Mouse (Mus musculus) cerebral cortex, adult 2 months (tissue): ENCODE data around the gene Dleu7.

Experiments used
- whole genome bisulfite sequencing: fragments of 180-500 bp; shearing (Covaris S2); methylation state at CpG from one replicate; pipeline ENCODE4 v1.1.7; 2018; 5-methylcytosine and 5-hydroxymethylcytosine counted together

Dleu7 gene

GRCm38 (mm10) chr14:62282974-62283373 lies 9.9 kb downstream of the Dleu7 start:
- WGBS = 81% methylated on average over 2 of the region's 2 CpGs

- 82% methylated on average over 3 of the region's 3 CpGs for WGBS
These were observed 19.2 kb downstream of the Dleu7 start for GRCm38 (mm10) chr14:62273604-62274003.

- WGBS = 81% methylated on average over 12 of the region's 12 CpGs
These were observed 22.0 kb downstream of the Dleu7 start for GRCm38 (mm10) chr14:62270698-62271396.

- WGBS = 61% methylated on average over 10 of the region's 10 CpGs
These were observed 33.8 kb downstream of the Dleu7 start for GRCm38 (mm10) chr14:62258978-62259536.

GRCm38 (mm10) chr14:62258125-62258524 lies 34.7 kb downstream of the Dleu7 start:
- 93% methylated on average over 6 of the region's 6 CpGs for WGBS

- 77% methylated on average over 5 of the region's 5 CpGs for WGBS
These were observed 36.8 kb downstream of the Dleu7 start for GRCm38 (mm10) chr14:62256066-62256465.

GRCm38 (mm10) chr14:62254371-62254770 lies 38.5 kb downstream of the Dleu7 start:
- 64% methylated on average over 8 of the region's 8 CpGs for WGBS

GRCm38 (mm10) chr14:62251999-62252398 lies 40.8 kb downstream of the Dleu7 start:
- 9% methylated on average over 4 of the region's 4 CpGs for WGBS

- 91% methylated on average over 3 of the region's 3 CpGs for WGBS
These were observed 42.8 kb downstream of the Dleu7 start for GRCm38 (mm10) chr14:62250046-62250445.

GRCm38 (mm10) chr14:62249251-62249650 lies 43.6 kb downstream of the Dleu7 start:
- 96% methylated on average over 2 of the region's 2 CpGs for WGBS

- 89% methylated on average over 10 of the region's 10 CpGs for WGBS
These were observed 44.1 kb downstream of the Dleu7 start for GRCm38 (mm10) chr14:62248796-62249195.

GRCm38 (mm10) chr14:62248345-62248744 lies 44.5 kb downstream of the Dleu7 start:
- WGBS = 87% methylated on average over 7 of the region's 7 CpGs

GRCm38 (mm10) chr14:62245557-62245956 lies 47.3 kb downstream of the Dleu7 start:
- WGBS = 58% methylated on average over 4 of the region's 4 CpGs

GRCm38 (mm10) chr14:62243530-62243929 lies 49.3 kb downstream of the Dleu7 start:
- 74% methylated on average over 2 of the region's 2 CpGs for WGBS

GRCm38 (mm10) chr14:62235969-62236368 lies 56.9 kb downstream of the Dleu7 start:
- 41% methylated on average over 7 of the region's 7 CpGs for WGBS

GRCm38 (mm10) chr14:62235214-62235613 lies 57.6 kb downstream of the Dleu7 start:
- 79% methylated on average over 1 of the region's 1 CpGs for WGBS

- 84% methylated on average over 3 of the region's 3 CpGs for WGBS
These were observed 61.9 kb downstream of the Dleu7 start for GRCm38 (mm10) chr14:62230968-62231367.

GRCm38 (mm10) chr14:62227101-62227500 lies 65.7 kb downstream of the Dleu7 start:
- 40% methylated on average over 5 of the region's 5 CpGs for WGBS

GRCm38 (mm10) chr14:62226576-62227047 lies 66.2 kb downstream of the Dleu7 start:
- 21% methylated on average over 11 of the region's 11 CpGs for WGBS
